Mouse (Mus musculus) urinary bladder, postnatal 36 days (tissue): Measurements from ENCODE around the gene Slc4a4.
A peak's percentile ranks its signal among the peaks of the same experiment; 100 is the strongest.

ENCODE experiments used
- DNase-seq, 2 experiments: peaks; one replicate each; pipeline ENCODE4 v3.0.0; 2022; ENCODE audit warnings: low spot score in 2 of 2, mixed read lengths in 1 of 2

The Slc4a4 gene

DNA sequence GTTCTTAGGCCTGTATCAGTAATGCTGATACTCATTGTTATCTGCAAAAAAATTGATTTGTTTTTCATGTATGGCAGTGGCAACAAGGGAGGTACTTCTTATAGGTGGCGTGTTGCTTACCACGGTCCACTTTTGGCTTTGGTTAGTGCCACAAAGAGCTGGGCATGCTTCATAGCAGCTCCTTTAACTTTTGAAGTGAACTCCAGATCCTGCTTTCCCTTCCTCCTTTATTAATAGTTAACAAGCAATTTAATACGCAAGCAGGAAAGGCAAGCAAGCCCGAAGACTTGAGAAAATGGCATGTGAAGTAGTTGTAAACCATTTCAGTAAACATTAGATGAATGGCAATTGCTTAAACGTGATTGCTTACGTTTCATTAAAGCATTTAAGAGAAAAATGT is 113.2 kb downstream of the Slc4a4 start:
- DNase-seq = no peak

GRCm38 (mm10) chr5:89000598-89000997 is 114.0 kb downstream of the Slc4a4 start:
- DNase-seq = no peak

GRCm38 (mm10) chr5:89010116-89010515 is 123.5 kb downstream of the Slc4a4 start:
- DNase-seq = no peak

GRCm38 (mm10) chr5:89012456-89012855 is 125.8 kb downstream of the Slc4a4 start:
- DNase-seq = no peak

GRCm38 (mm10) chr5:89014782-89015181 is 128.2 kb downstream of the Slc4a4 start:
- DNase-seq = no peak

DNA sequence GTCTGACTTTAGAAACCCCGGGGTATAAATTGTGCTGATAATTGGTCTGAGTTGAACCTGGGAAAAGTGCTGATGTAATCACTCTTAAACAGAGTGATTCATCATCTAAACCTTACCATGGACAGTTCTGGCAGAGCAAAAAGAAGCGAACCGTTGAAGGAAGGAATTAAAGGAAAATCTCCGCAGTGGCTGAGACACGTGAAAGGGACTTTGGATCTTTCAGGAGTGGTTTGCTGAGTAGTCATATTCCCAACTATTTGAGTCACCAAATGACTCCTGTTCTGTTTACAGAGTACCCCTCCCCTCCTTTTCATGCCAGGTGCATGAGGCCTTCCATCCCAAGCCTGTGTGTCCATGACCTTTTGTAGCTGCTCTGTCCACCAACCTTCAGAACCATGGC is 129.3 kb downstream of the Slc4a4 start:
- no peak for DNase-seq

- DNase-seq = no peak
These were observed 131.9 kb downstream of the Slc4a4 start for GRCm38 (mm10) chr5:89018537-89018936.

DNA sequence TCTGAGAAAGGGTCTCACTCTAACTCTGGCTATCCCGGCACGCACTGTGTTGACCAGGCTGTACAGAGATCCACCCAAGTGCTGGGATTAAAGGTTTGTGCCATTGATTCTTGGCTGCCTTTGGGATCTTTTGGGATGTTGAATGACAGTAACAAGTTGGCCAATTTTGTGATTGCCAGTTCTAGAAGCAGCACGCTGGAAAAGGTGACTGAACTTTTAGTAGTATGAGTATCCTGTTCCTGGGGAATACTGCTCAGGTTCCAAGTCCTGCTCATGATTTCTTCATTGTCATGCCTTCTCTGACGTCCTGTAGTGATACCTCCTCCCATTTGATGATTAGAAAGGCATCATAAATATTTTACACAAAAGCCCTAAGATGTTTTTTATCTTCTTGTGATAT is 137.8 kb downstream of the Slc4a4 start:
- no peak for DNase-seq

- DNase-seq = no peak
These were observed 141.0 kb downstream of the Slc4a4 start for GRCm38 (mm10) chr5:89027518-89028085.

DNA sequence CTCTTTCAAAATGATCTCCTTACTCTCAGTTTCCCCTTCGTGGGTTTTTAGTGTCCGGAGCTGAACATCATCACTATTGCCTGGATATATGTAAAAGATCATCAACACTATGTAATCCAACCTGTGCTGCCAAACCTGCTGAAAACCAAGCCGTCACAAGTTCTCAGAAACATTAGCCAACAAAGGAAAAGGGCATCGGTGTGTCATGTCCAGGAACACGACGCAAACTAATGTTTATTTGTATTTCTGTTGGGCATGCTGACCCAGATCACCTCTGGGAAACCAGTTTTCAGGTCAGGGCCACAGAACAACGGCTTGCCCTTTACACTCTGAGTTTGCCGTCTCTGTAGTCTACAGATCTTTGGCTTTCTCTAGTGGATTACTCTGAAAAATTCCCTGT is 146.0 kb downstream of the Slc4a4 start:
- peak in 1 of 2 experiments; percentile 11 for DNase-seq

DNA sequence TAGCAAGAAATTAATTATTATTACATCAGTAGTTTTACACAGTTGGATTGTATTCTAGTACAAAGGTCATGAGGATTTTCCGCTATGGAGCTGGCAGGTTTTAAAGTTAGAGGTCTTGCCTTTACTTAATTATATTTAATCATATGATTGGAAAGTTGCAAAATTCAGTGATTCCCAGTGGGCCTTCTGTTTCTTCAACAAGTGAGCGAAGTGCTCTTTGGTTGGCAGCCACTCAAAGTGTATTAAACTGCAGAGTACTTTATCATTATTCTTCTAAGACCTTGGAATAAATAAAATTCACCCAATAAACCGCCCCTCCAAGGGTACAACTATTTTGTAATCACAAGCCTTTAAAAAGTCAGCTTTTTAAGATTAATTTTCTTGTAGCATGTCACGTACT is 146.6 kb downstream of the Slc4a4 start:
- DNase-seq = peak in 1 of 2 experiments; percentile 17

DNA sequence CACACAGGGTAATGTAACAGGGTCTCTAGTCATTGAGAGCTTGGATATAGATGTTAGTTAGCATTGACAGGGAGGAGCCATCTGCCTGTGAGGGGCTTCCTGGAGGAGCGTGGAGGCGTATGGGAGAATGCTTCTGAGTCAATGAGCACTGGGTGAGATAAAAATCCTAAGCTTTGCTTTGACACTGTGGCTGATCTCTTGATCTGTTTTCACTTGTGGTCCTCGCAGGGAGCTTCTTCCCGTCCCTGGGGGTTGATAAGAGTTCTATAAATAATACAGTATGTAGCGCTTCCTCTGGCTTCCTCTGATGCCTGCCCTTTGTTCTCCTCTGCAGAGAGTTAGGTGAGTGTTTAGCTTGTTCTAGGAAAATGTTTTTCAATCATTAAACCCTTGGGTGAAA is 149.5 kb downstream of the Slc4a4 start:
- no peak for DNase-seq

DNA sequence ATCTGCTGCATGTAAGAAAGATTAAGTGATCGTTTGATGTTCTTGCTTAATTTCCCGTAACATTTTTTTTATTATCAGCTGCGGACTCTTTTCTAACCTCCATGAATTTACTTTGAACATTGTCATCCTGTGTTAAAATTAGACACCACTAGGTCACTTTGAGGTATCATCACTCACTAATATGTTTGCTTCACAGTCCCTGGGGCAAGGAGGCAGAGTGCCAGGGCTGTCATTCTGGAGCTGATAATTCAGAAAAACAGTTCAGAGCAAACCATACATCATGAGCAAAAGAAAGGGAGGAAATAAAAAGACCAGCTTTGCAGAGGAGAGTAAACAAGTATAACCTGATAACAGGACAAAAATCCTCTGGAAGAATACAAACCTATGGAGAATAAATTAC is 154.2 kb downstream of the Slc4a4 start:
- DNase-seq = no peak

- no peak for DNase-seq
These were observed 157.2 kb downstream of the Slc4a4 start for GRCm38 (mm10) chr5:89043846-89044245.

GRCm38 (mm10) chr5:89044801-89045200 is 158.2 kb downstream of the Slc4a4 start:
- no peak for DNase-seq

- DNase-seq = no peak
These were observed 165.0 kb downstream of the Slc4a4 start for GRCm38 (mm10) chr5:89051577-89051976.

DNA sequence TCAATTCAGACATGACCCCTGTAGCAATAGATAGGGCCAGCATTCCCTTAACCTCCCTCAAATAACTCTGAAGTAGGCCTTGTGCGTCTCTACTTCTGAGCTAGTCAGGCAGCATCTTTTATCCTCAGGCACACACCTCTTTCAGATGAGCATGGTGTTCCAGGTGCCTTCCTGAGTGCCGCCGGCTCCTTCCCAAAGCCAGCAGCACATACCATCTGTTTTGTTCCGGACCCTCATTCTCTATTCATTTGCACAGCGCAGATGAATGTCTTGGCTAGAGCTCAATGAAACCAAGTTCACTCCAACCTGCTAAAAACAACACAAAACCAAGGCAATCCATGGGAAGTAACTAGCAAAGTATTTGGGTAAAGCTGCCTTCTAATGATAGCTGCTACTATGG is 165.6 kb downstream of the Slc4a4 start:
- no peak for DNase-seq

DNA sequence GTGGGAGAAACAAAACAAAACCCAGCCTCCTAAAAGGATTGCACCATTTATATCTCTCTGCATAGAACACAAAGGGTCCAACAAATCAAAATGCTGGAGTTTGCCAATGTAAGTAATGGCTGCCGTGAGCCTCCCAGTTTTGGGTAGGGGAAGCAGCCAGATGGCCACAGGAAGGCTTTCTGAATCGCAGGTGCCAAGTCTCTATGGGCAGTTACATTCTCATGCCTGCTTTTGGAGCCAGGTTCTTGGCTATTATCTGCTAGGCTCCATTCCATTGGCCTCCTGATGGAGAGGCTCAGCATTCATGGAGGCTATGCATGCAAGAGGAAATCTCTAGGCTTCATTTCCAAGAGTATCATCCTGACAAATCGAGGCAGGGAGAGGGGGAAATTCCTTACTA is 169.0 kb downstream of the Slc4a4 start:
- no peak for DNase-seq

GRCm38 (mm10) chr5:89056370-89056769 is 169.8 kb downstream of the Slc4a4 start:
- DNase-seq = no peak

- DNase-seq = no peak
These were observed 174.5 kb downstream of the Slc4a4 start for GRCm38 (mm10) chr5:89061097-89061496.

GRCm38 (mm10) chr5:89062286-89062685 is 175.7 kb downstream of the Slc4a4 start:
- DNase-seq = no peak

GRCm38 (mm10) chr5:89067111-89067510 is 180.5 kb downstream of the Slc4a4 start:
- no peak for DNase-seq

- DNase-seq = no peak
These were observed 181.5 kb downstream of the Slc4a4 start for GRCm38 (mm10) chr5:89068072-89068471.

GRCm38 (mm10) chr5:89070051-89070450 is 183.4 kb downstream of the Slc4a4 start:
- DNase-seq = no peak
